Mouse (Mus musculus) brain, adult 2 months (tissue): Measurements from ENCODE around the gene Arap2.
A peak's percentile ranks its signal among the peaks of the same experiment; 100 is the strongest.

Experiments
- DNase-seq: peaks from one replicate; pipeline ENCODE4 v3.0.0; 2011; ENCODE audit warnings: low read depth, low spot score

The Arap2 gene

GRCm38 (mm10) chr5:62765784-62766701 lies at the start of gene Arap2:
TSS of gene Arap2 (minus strand) at chr5:62766159.
- DNase-seq, result peak; percentile 44

GRCm38 (mm10) chr5:62815741-62816140 lies 49.8 kb upstream of the Arap2 start:
- DNase-seq, result peak; percentile 67

- peak; percentile 24 for DNase-seq
Observed at GRCm38 (mm10) chr5:62814072-62814414, 48.1 kb upstream of the Arap2 start.

GRCm38 (mm10) chr5:62813402-62814071 lies 47.6 kb upstream of the Arap2 start, which contains the start of gene Dthd1:
TSS of gene Dthd1 (plus strand) at chr5:62813823.
- peak; percentile 46 for DNase-seq

- peak; percentile 54 for DNase-seq
Observed at GRCm38 (mm10) chr5:62792776-62793175, 26.8 kb upstream of the Arap2 start.

GRCm38 (mm10) chr5:62790921-62791564 lies 25.1 kb upstream of the Arap2 start:
- no peak for DNase-seq

GRCm38 (mm10) chr5:62786809-62787208 lies 20.9 kb upstream of the Arap2 start:
- no peak for DNase-seq

GRCm38 (mm10) chr5:62778682-62779081 lies 12.7 kb upstream of the Arap2 start:
- no peak for DNase-seq

- peak; percentile 77 for DNase-seq
Observed at GRCm38 (mm10) chr5:62777804-62778203, 11.8 kb upstream of the Arap2 start.

- no peak for DNase-seq
Observed at GRCm38 (mm10) chr5:62771775-62772599, 6.0 kb upstream of the Arap2 start.

GRCm38 (mm10) chr5:62765459-62765783 lies 538 bp downstream of the Arap2 start:
- no peak for DNase-seq

GRCm38 (mm10) chr5:62764161-62764560 lies 1.8 kb downstream of the Arap2 start:
- no peak for DNase-seq

- no peak for DNase-seq
Observed at GRCm38 (mm10) chr5:62763046-62763445, 2.9 kb downstream of the Arap2 start.

- peak; percentile 56 for DNase-seq
Observed at GRCm38 (mm10) chr5:62762298-62762960, 3.5 kb downstream of the Arap2 start.

- no peak for DNase-seq
Observed at GRCm38 (mm10) chr5:62760791-62761504, 5.0 kb downstream of the Arap2 start.

- DNase-seq, result no peak
Observed at GRCm38 (mm10) chr5:62755808-62756527, 10.0 kb downstream of the Arap2 start.

- peak; percentile 78 for DNase-seq
Observed at GRCm38 (mm10) chr5:62752934-62753333, 13.0 kb downstream of the Arap2 start.

GRCm38 (mm10) chr5:62751692-62752091 lies 14.3 kb downstream of the Arap2 start:
- DNase-seq, result no peak

- DNase-seq, result no peak
Observed at GRCm38 (mm10) chr5:62748168-62748567, 17.8 kb downstream of the Arap2 start.
